ENCODE assay signal across 8 mouse cellular contexts in genomic region chrX:104482572-104483443, GRCm38 (mm10). TPM values are rescaled to one million over a fixed set of nuclear protein-coding genes. Genes with fewer than 3 reads are reported as not detected.
DNase-seq lines count a peak whose midpoint lies in the region; ATAC-seq and TF ChIP-seq lines count a peak whose summit lies in the region.

TSS of gene Uprt (plus strand) at chrX:104482818.

- no peaks in the 10 kb centered on the region for H3K9me3 ChIP-seq in embryonic facial prominence, embryonic 14.5 days (ENCODE audit: control insufficient read depth, low read length)
- H3K9me3 ChIP-seq in limb, embryonic 14.5 days (ENCODE audit: control insufficient read depth, low read length): no peaks in the 10 kb centered on the region
- H3K9me3 ChIP-seq in midbrain, embryonic 16.5 days (replicated peaks; ENCODE audit: control insufficient read depth, low read length, poor library complexity, severe bottlenecking): no peaks in the 10 kb centered on the region

- H3K4me1 ChIP-seq in bone marrow, adult 2 months (ENCODE audit: control insufficient read depth, insufficient read depth, low read length): no peaks in the 10 kb centered on the region
- no peaks in the 10 kb centered on the region for H3K4me1 ChIP-seq in embryonic facial prominence, embryonic 14.5 days (ENCODE audit: control insufficient read depth, insufficient read depth, low read length)
- H3K4me1 ChIP-seq in limb, embryonic 14.5 days (ENCODE audit: control insufficient read depth, insufficient read depth, low read length): no peaks in the 10 kb centered on the region
- peaks cover 5% of the 10 kb centered on the region; the same call in 1 of the 2 replicates for H3K4me1 ChIP-seq in midbrain, embryonic 16.5 days (ENCODE audit: control insufficient read depth, insufficient read depth, low read length)

- H3K4me2 ChIP-seq in embryonic facial prominence, embryonic 14.5 days (ENCODE audit: low read depth, low read length): peak within 1 kb of the TSS; percentile 55
- peak within 1 kb of the TSS; percentile 53 for H3K4me2 ChIP-seq in limb, embryonic 14.5 days (replicated peaks; ENCODE audit: low read depth, low read length, severe bottlenecking)
- H3K4me2 ChIP-seq in midbrain, embryonic 16.5 days (ENCODE audit: low read length): peak within 1 kb of the TSS; percentile 57

- peak; percentile 94 for DNase-seq in 416B (ENCODE audit: low read depth)
- DNase-seq in embryonic facial prominence, embryonic 14.5 days (ENCODE audit: low spot score): peak; percentile 92
- peak; percentile 82 for DNase-seq in heart, adult 8-10 months (ENCODE audit: low spot score)
- peak; percentile 83 for DNase-seq in kidney, adult 9 months
- peak; percentile 65 for DNase-seq in limb, embryonic 14.5 days (ENCODE audit: low spot score)
- DNase-seq in spleen, postnatal 10 days (ENCODE audit: low spot score in 2 of 2): peak; percentile 37 to 77

- ATAC-seq in embryonic facial prominence, embryonic 14.5 days (ENCODE audit: low read depth): peak; percentile 99
- ATAC-seq in limb, embryonic 14.5 days (ENCODE audit: low FRiP score, low read depth): peak; percentile 93
- peak; percentile 100 for ATAC-seq in midbrain, embryonic 16.5 days

- peak within 1 kb of the TSS; percentile 1 for H3K27ac ChIP-seq in bone marrow, adult 2 months (ENCODE audit: control insufficient read depth, insufficient read depth, low read depth, low read length, poor library complexity)
- peak within 1 kb of the TSS; percentile 68 for H3K27ac ChIP-seq in embryonic facial prominence, embryonic 14.5 days (replicated peaks; ENCODE audit: low read depth, low read length)
- peak within 1 kb of the TSS; percentile 52; the same call in 1 of the 2 replicates for H3K27ac ChIP-seq in limb, embryonic 14.5 days (replicated peaks; ENCODE audit: low read depth, low read length)
- H3K27ac ChIP-seq in midbrain, embryonic 16.5 days (ENCODE audit: low read length): peak within 1 kb of the TSS; percentile 71

- H3K9ac ChIP-seq in embryonic facial prominence, embryonic 14.5 days (ENCODE audit: low read depth, low read length): peak within 1 kb of the TSS; percentile 71
- peak within 1 kb of the TSS; percentile 53 for H3K9ac ChIP-seq in limb, embryonic 14.5 days (ENCODE audit: low read depth, low read length, severe bottlenecking)
- peak within 1 kb of the TSS; percentile 70 for H3K9ac ChIP-seq in midbrain, embryonic 16.5 days (ENCODE audit: low read depth, low read length)

- H3K36me3 ChIP-seq in embryonic facial prominence, embryonic 14.5 days (ENCODE audit: control insufficient read depth, insufficient read depth, low read length): no peaks in the 10 kb centered on the region
- no peaks in the 10 kb centered on the region for H3K36me3 ChIP-seq in limb, embryonic 14.5 days (ENCODE audit: control insufficient read depth, insufficient read depth, low read length)
- H3K36me3 ChIP-seq in midbrain, embryonic 16.5 days (ENCODE audit: control insufficient read depth, insufficient read depth, low read length): no peaks in the 10 kb centered on the region

- WGBS in bone marrow, adult 2 months: 14% methylated on average over 34 of the region's 34 CpGs
- 25% methylated on average over 31 of the region's 34 CpGs for WGBS in embryonic facial prominence, embryonic 14.5 days
- WGBS in limb, embryonic 14.5 days: 22% methylated on average over 34 of the region's 34 CpGs
- WGBS in midbrain, embryonic 16.5 days: 19% methylated on average over 34 of the region's 34 CpGs

- TF ChIP-seq CTCF in bone marrow, adult 2 months (IDR thresholded peaks at IDR 0.05; ENCODE audit: control insufficient read depth, insufficient read depth, low read length): no peak

- peaks cover 8% of the 10 kb centered on the region for H3K27me3 ChIP-seq in embryonic facial prominence, embryonic 14.5 days (replicated peaks; ENCODE audit: control insufficient read depth, insufficient read depth, low read length)
- no peaks in the 10 kb centered on the region for H3K27me3 ChIP-seq in limb, embryonic 14.5 days (ENCODE audit: control insufficient read depth, insufficient read depth, low read length)
- H3K27me3 ChIP-seq in midbrain, embryonic 16.5 days (ENCODE audit: control insufficient read depth, insufficient read depth, low read depth, low read length): 0 out of 2 replicates have a peak, but pooled peaks cover 8% of the 10 kb centered on the region

- H3K4me3 ChIP-seq in bone marrow, adult 2 months (replicated peaks; ENCODE audit: control insufficient read depth, low read depth, low read length): peak within 1 kb of the TSS; percentile 82
- H3K4me3 ChIP-seq in embryonic facial prominence, embryonic 14.5 days (ENCODE audit: low read depth, low read length): peak within 1 kb of the TSS; percentile 56
- H3K4me3 ChIP-seq in limb, embryonic 14.5 days (replicated peaks; ENCODE audit: low read length): peak within 1 kb of the TSS; percentile 48
- H3K4me3 ChIP-seq in midbrain, embryonic 16.5 days (ENCODE audit: low read depth, low read length): peak within 1 kb of the TSS; percentile 63

- TF ChIP-seq POLR2A in bone marrow, adult 2 months (IDR thresholded peaks at IDR 0.05; ENCODE audit: borderline replicate concordance, control insufficient read depth, low read depth, low read length): peak; percentile 39; the same call in 1 of the 2 replicates
- no peak for TF ChIP-seq POLR2A in limb, embryonic 14.5 days (IDR thresholded peaks at IDR 0.05; ENCODE audit: borderline replicate concordance, extremely low read depth, insufficient read depth, insufficient read length)

RNA-seq across cellular contexts. Expression of gene Uprt, which starts in this region (rescaled TPM):
- 2.4 TPM in 1 of 2 replicates, not detected in the other for polyA plus RNA-seq in bone marrow, adult 2 months (2011; ENCODE audit: insufficient read depth, insufficient read length, low replicate concordance, missing spikeins)
- 1.1 TPM in 2 replicates for polyA plus RNA-seq in embryonic facial prominence, embryonic 14.5 days (2014; fragmentation: Nextera tagmentation; extraction: Ambion mirVana)
- 10 to 100 TPM in 2 of 4 experiments, 1 to 10 TPM in 2; 8.9 to 13.0 (median 10.3) TPM for total RNA-seq in heart, adult 8-10 months (2022)
- polyA plus RNA-seq in limb, embryonic 14.5 days (2012; rRNA removed): 3.5 and 3.7 TPM in 2 replicates
- polyA plus RNA-seq in limb, embryonic 14.5 days (2014; fragmentation: Nextera tagmentation; extraction: Ambion mirVana): 1.1 TPM in 2 replicates
- 1.6 and 2.1 TPM in 2 replicates for polyA plus RNA-seq in midbrain, embryonic 16.5 days (2015; fragmentation: Nextera tagmentation; extraction: Ambion mirVana)

Comparison
In these comparisons a context has a peak if more than half of its experiments do, and no peak if none do; other contexts are left out.
1. Peak in every context shown above with its lines: DNase-seq, ATAC-seq, H3K4me3 ChIP-seq and H3K27ac ChIP-seq.
2. H3K27ac ChIP-seq: peak in every context shown above with its lines; median percentile 71 in midbrain, embryonic 16.5 days; 68 in embryonic facial prominence, embryonic 14.5 days; 52 in limb, embryonic 14.5 days; 1 in bone marrow, adult 2 months.